Mouse (Mus musculus) kidney, postnatal 4 days (tissue): Measurements from ENCODE around the gene Rwdd2a.

ENCODE experiments used
- DNase-seq, 2 experiments: peaks; one replicate each; pipeline ENCODE4 v3.0.0; 2021; ENCODE audit warnings: mixed read lengths in 2 of 2

Gene Rwdd2a

GRCm38 (mm10) chr9:86571540-86572135, at the start of gene Rwdd2a, which contains the start of gene Pgm3:
Gene Rwdd2a, plus strand, starts transcription at chr9:86571991.
Gene Pgm3, minus strand, starts transcription at chr9:86571842.
- peak; percentile 98 to 99 for DNase-seq

- DNase-seq: no peak
Observed at GRCm38 (mm10) chr9:86522335-86522734, 49.5 kb upstream of the Rwdd2a start.

- DNase-seq: no peak
Observed at GRCm38 (mm10) chr9:86525600-86525999, 46.2 kb upstream of the Rwdd2a start.

- no peak for DNase-seq
Observed at GRCm38 (mm10) chr9:86534071-86534470, 37.7 kb upstream of the Rwdd2a start.

DNA sequence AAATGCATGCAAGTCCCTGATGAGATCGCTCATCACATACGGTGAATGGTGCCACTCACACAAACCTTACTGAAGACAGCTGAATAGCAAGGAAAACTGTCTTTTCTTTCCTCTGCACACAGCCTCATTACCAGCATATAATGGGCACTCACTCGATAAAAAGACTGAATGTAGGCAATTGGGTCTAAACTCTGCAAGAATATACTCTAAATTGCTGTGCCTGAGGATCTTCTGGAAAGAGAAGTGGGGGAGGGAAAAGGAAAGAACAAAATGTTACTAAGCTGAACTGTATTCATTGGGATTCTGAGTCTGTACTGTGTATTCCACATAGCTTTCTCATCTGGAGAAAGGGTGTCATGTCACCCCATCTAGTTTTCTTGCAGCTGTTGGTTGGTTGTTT, 28.3 kb upstream of the Rwdd2a start:
- DNase-seq: no peak

DNA sequence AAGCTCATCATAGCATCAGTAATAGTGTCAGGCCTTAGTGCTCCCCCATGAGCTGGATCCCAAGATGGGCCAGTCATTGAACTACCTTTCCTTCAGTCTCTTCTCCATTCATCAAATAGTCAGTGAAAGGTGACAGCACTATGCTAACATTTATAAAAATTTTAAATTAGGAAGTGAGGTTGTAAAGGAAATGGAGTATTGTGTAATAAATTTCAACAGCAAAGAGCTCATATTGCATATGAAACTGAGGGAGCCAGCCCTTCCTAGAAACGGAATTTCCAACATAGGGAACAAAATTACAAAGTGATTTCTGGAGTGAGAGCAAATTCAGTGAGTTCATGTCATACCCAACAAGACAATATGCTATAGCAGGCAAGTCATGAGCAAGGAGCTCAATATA, 27.2 kb upstream of the Rwdd2a start:
- no peak for DNase-seq

DNA sequence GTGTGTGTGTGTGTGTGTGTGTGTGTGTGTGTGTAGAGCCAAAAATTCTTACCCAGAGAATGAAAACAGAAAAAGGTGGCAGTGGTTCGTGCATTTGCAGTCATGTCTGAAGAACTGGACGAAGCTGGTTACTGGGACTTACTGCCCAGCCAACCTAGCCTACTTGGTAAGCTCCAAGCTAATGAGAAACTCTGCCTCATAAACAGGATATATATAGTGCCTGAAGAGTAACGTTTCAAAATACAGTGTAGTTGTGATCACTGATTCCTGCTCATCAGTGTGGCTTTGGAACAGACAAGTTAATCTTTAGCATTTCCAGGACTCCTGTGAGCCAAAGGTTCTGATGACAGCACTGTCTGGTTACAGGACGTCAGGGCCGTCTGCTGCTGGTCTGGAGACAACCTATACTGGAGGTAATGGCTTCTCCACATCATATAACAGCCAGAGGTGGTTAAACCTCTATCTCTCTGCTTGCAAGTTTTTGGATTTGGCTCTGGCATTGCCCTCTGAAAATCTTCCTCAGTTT, 22.1 kb upstream of the Rwdd2a start:
- DNase-seq: no peak

DNA sequence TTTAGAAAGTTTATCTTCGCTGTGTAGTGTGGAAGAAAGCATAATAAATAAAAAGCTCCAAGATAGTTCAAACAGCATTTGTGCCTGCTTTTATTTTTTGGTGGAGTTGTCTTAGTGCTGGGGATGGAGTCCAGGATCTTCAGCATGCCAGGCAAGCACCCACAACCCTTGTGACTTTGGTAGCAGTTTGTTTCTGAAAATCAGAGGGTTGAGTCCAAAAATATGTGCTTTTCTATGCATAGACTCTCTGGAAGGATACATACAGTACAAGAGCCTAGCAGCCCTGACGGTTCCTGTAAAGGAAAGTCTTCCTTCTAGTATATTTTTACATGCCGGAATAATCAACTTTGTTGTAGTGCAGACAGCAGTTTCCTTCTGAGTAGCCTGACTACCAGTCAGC, 21.1 kb upstream of the Rwdd2a start:
- no peak for DNase-seq

- no peak for DNase-seq
Observed at GRCm38 (mm10) chr9:86553886-86554285, 17.9 kb upstream of the Rwdd2a start.

- DNase-seq: peak in 1 of 2 experiments; percentile 25
Observed at GRCm38 (mm10) chr9:86554641-86555040, 17.1 kb upstream of the Rwdd2a start.

DNA sequence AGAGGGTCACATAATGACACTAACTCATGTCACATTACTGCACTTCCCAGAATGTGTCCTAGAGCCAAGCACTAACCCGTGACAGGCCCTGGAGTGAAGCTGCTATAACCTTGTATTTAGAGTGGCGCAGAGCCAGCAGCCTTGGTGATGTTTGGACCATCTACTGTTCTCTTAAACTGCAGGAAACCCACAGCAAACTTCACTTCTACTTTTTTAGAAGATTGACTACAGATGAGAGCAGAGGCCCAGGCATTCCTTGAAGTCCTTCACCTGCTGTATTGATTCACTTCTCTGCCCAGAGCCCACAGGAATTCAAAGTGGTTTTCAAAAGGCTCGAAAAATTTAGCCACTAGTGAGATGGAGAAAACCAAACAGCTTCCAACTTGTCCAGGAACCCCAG, 11.2 kb upstream of the Rwdd2a start:
- peak; percentile 16 to 32 for DNase-seq

- no peak for DNase-seq
Observed at GRCm38 (mm10) chr9:86569314-86569910, 2.4 kb upstream of the Rwdd2a start.

DNA sequence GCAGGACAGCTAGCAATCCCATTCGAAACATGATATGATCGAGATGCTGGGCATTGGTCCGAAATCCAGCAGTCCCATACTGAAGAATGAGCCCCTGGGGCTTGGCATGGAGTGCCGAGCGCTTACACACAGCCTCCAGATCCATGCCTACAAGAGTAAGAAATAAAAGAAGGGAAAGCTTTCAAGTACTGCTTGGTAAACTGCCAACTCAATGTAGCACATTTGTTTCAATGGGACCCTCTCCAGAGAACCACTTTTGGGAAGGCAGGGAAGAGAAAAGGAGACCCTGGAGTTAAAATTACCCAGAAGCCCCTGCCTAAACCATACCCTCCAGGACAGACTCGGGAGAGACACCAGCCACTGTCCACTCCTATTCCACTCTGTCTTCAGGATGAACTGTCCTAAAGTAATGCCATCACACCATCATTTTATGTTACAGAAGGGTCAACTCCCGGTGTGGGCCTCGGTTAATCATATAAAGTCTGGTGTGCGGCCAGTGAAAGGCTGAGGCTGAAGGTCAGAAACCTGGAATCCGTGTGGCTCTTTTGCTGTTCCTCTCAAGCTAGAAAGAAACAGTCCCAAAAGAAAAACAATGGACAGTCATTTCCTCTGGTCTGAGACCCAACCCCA, 1.4 kb upstream of the Rwdd2a start:
- peak in 1 of 2 experiments; percentile 21 for DNase-seq

DNA sequence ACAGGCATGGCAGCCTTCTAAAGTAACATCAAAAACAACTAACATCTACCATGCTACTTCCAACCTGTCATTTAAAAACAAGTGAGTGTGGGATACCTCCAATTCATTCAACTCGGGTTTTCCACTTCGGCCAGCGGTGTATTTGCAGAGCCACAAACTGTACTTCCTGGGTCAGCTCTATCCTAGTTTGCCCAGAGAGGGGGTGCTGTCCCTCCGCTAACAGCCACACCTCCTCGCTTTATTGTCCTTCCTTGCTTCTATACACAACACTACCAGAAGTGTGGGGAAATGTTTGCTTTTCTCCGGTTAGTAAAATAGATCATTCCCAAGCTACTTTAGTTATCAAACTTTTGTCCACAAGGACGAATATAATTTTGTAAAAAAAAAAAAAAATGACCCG, 845 bp upstream of the Rwdd2a start:
- peak in 1 of 2 experiments; percentile 10 for DNase-seq

DNA sequence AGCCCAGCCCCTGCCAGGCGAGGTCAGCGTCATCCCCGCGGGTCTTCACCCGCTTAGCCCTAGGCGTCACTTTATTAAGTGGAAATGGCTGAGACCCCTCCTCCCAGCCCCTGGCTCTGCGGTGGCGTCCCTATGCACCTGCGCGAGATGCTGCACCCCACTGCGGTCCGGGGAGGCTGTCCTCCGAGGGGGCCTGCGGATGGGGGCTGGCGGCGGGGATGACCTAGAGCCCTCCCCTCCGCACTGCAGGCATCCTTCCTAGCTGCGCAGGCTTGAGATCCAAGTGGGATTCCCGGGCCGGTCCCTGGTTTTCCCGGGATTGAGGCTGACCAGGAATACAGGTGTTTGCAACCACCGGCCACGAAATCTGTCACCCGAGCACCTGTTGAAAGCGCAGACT, 405 bp downstream of the Rwdd2a start:
- peak in 1 of 2 experiments; percentile 54 for DNase-seq

DNA sequence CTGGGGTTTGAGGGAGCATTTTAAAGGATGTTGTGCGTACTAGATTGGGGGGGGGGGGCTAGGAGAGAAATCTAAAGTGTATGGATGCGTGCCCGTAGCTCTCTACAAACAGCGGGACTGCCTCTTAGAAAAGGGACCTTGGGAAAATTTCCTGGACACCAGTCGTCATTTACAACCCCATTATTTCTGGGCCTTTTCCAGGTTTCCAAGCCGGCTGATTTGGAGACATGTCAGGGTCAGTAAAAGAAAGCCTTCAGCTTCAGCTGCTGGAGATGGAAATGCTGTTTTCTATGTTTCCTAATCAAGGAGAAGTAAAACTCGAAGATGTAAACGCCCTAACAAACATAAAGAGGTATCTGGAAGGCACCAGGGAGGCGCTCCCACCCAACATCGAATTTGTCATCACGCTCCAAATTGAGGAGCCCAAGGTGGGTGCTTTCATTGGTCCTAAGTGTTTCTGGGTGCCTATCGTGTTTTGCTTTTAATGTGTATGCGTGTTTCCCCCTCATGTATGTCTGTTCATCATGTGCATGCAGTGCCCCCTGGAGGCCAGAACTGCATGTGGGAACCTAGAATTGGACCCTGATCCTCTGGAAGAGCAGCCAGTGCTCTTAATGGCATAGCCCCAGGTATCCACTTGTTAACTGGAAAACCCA, 973 bp downstream of the Rwdd2a start:
- peak; percentile 91 to 93 for DNase-seq

- DNase-seq: peak in 1 of 2 experiments; percentile 11
Observed at GRCm38 (mm10) chr9:86573616-86574303, 2.0 kb downstream of the Rwdd2a start.

DNA sequence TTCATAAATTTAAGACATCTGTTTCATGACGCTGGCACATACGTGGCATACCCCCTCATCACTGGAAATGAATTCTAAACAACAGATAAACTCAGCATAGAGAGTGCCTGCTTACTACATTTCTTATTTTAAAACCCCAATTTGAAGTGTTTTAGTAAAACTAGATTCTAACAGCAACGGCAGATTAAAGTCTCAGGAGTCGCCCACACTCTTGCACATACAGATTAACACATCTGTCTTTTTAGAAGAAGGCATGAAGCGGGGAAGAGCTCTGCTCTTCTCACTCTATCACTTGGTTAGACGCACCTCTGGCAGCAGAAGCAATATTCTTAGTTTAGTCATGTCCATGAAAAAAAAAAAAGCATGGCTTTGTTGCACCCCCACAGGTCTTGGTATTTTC, 3.4 kb downstream of the Rwdd2a start:
- no peak for DNase-seq

- DNase-seq: no peak
Observed at GRCm38 (mm10) chr9:86579657-86580056, 7.9 kb downstream of the Rwdd2a start.

GRCm38 (mm10) chr9:86583740-86584139, 11.9 kb downstream of the Rwdd2a start:
- DNase-seq: peak; percentile 79 to 83

GRCm38 (mm10) chr9:86587019-86587795, 15.4 kb downstream of the Rwdd2a start:
- DNase-seq: no peak
